Comparison of ENCODE assay signal across 8 mouse cellular contexts in genomic region chr7:125766976-125767831, GRCm38 (mm10). TPM values are rescaled to one million over a fixed set of nuclear protein-coding genes. Genes with fewer than 3 reads are reported as not detected.
A peak's percentile ranks its signal among the peaks of the same experiment; 100 is the strongest.
DNase-seq lines count a peak whose midpoint lies in the region; ATAC-seq and TF ChIP-seq lines count a peak whose summit lies in the region.

No protein-coding gene starts in this region.

- peaks cover 0 to 11% of the 10 kb centered on the region in 2 experiments for H3K36me3 ChIP-seq in CH12.LX (replicated peaks in 1 of 2; ENCODE audit: control insufficient read depth in 1 of 2, insufficient read depth in 1 of 2, low read length in 1 of 2)
- 0 out of 2 replicates have a peak, but pooled peaks cover 5% of the 10 kb centered on the region for H3K36me3 ChIP-seq in kidney, postnatal 0 days (ENCODE audit: insufficient read depth, low read length)
- H3K36me3 ChIP-seq in limb, embryonic 15.5 days: peaks cover 8% of the 10 kb centered on the region

- no peak for TF ChIP-seq EP300 in CH12.LX (IDR thresholded peaks at IDR 0.05; ENCODE audit: low read length)

- ATAC-seq in kidney, postnatal 0 days (replicated peaks; ENCODE audit: low FRiP score, low read depth): no peak; the same call in 1 of the 2 replicates
- no peak for ATAC-seq in limb, embryonic 15.5 days (ENCODE audit: insufficient number of reproducible peaks, low FRiP score, low TSS enrichment, low read depth)

- no peak for TF ChIP-seq POLR2A in CH12.LX (IDR thresholded peaks at IDR 0.05; ENCODE audit: low read depth, low read length)
- no peak for TF ChIP-seq POLR2A in olfactory bulb, adult 2 months (IDR thresholded peaks at IDR 0.05; ENCODE audit: insufficient read depth, low read depth, low read length)

- no peak overlapping the region for H3K9ac ChIP-seq in CH12.LX (ENCODE audit: insufficient read depth, low read depth)
- no peak overlapping the region for H3K9ac ChIP-seq in kidney, postnatal 0 days (ENCODE audit: low read depth, low read length)
- H3K9ac ChIP-seq in limb, embryonic 15.5 days: no peak overlapping the region

- TF ChIP-seq CTCF in CH12.LX (conservative IDR thresholded peaks at IDR 0.05 in 1 of 2, IDR thresholded peaks at IDR 0.05 in 1 of 2; ENCODE audit: low read depth in 2 of 2, low read length in 2 of 2): peak; percentile 68 to 71
- TF ChIP-seq CTCF in kidney, postnatal 0 days (IDR thresholded peaks at IDR 0.05; ENCODE audit: low read depth): peak; percentile 80
- TF ChIP-seq CTCF in olfactory bulb, adult 2 months (IDR thresholded peaks at IDR 0.05; ENCODE audit: insufficient read depth, low read depth, low read length): peak; percentile 66

- H3K27me3 ChIP-seq in CH12.LX (replicated peaks): no peaks in the 10 kb centered on the region
- H3K27me3 ChIP-seq in kidney, postnatal 0 days (ENCODE audit: insufficient read depth, low read length): no peaks in the 10 kb centered on the region
- H3K27me3 ChIP-seq in limb, embryonic 15.5 days: no peaks in the 10 kb centered on the region

- DNase-seq in CH12.LX (ENCODE audit: extremely low read depth) (peak; percentile 64), ZHBTc4 (ENCODE audit: low read depth, low spot score) (peak; percentile 63)
- peak; percentile 76 for DNase-seq in embryo, embryonic 10.5 days (ENCODE audit: low spot score)
- peak; percentile 37 to 65 for DNase-seq in heart, adult 18-20 months
- DNase-seq in kidney, postnatal 0 days (ENCODE audit: low spot score): peak; percentile 71
- no peak for DNase-seq in natural killer cell, adult 2 months (ENCODE audit: low spot score in 2 of 2)

- H3K4me3 ChIP-seq in CH12.LX (replicated peaks in 1 of 3; ENCODE audit: low read depth in 2 of 3, low read length in 2 of 3, poor library complexity in 1 of 3): no peak overlapping the region
- H3K4me3 ChIP-seq in kidney, postnatal 0 days (replicated peaks; ENCODE audit: low read depth, low read length): no peak overlapping the region
- no peak overlapping the region for H3K4me3 ChIP-seq in limb, embryonic 15.5 days
- H3K4me3 ChIP-seq in olfactory bulb, adult 2 months (ENCODE audit: insufficient read depth, low read depth, low read length): no peak overlapping the region

- H3K9me3 ChIP-seq in CH12.LX (replicated peaks; ENCODE audit: low read length): no peaks in the 10 kb centered on the region
- H3K9me3 ChIP-seq in kidney, postnatal 0 days (replicated peaks; ENCODE audit: low read length): no peaks in the 10 kb centered on the region
- H3K9me3 ChIP-seq in limb, embryonic 15.5 days: no peaks in the 10 kb centered on the region

- H3K4me2 ChIP-seq in CH12.LX (ENCODE audit: insufficient read depth, low read depth, poor library complexity, severe bottlenecking): no peak overlapping the region
- H3K4me2 ChIP-seq in kidney, postnatal 0 days (ENCODE audit: low read length): no peak overlapping the region
- H3K4me2 ChIP-seq in limb, embryonic 15.5 days: no peak overlapping the region

- no peaks in the 10 kb centered on the region for H3K79me2 ChIP-seq in CH12.LX (replicated peaks; ENCODE audit: control insufficient read depth, extremely low read depth, insufficient read depth, poor library complexity, severe bottlenecking)

- peak; percentile 65 for TF ChIP-seq RAD21 in CH12.LX (IDR thresholded peaks at IDR 0.05; ENCODE audit: low read depth, low read length)

- WGBS in kidney, postnatal 0 days: 57% methylated on average over 9 of the region's 9 CpGs
- WGBS in limb, embryonic 15.5 days: 62% methylated on average over 9 of the region's 9 CpGs
- 41% methylated on average over 9 of the region's 9 CpGs for WGBS in olfactory bulb, adult 2 months

- dilution Hi-C loops in CH12.LX (cut with MboI; ENCODE audit: extremely low pct_ligation_motif_present, extremely low pct_unique_long_range_greater_than_20kb, low sequenced_read_pairs): no loop called here

- H3K4me1 ChIP-seq in CH12.LX (ENCODE audit: control insufficient read depth in 1 of 2, insufficient read depth in 2 of 2): peaks cover 0 to 7% of the 10 kb centered on the region in 2 experiments; a peak in 1 of 4 replicates
- H3K4me1 ChIP-seq in kidney, postnatal 0 days (replicated peaks; ENCODE audit: insufficient read depth, low read length): no peaks in the 10 kb centered on the region
- H3K4me1 ChIP-seq in limb, embryonic 15.5 days: peaks cover 5% of the 10 kb centered on the region
- peaks cover 12% of the 10 kb centered on the region for H3K4me1 ChIP-seq in olfactory bulb, adult 2 months (ENCODE audit: control insufficient read depth, insufficient read depth, low read length)

- no peak overlapping the region for H3K27ac ChIP-seq in CH12.LX (ENCODE audit: insufficient read depth, low read depth)
- no peak overlapping the region for H3K27ac ChIP-seq in kidney, postnatal 0 days
- 0 out of 2 replicates have a peak overlapping the region, but pooled peaks have one; percentile 17 for H3K27ac ChIP-seq in limb, embryonic 15.5 days
- H3K27ac ChIP-seq in olfactory bulb, adult 2 months (ENCODE audit: insufficient read depth, low read depth, low read length): no peak overlapping the region

- in situ Hi-C loops in CH12.LX (cut with MboI; ENCODE audit: low pct_ligation_motif_present, low pct_unique_long_range_greater_than_20kb, low sequenced_read_pairs): loop anchor here (10.0 kb wide), 1 partner anchor 318 kb away; the partner anchor contains the start of gene Gsg1l

TF ChIP-seq in CH12.LX, 34 proteins besides CTCF, POLR2A, EP300 and RAD21:
- TF ChIP-seq USF2 (conservative IDR thresholded peaks at IDR 0.05; ENCODE audit: low read depth, low read length): no peak

RNA-seq across cellular contexts. Expression of gene D430042O09Rik, which starts 59.5 kb away (rescaled TPM):
- total RNA-seq in CH12.LX (2012; rRNA removed) (2.8 and 4.8 TPM in 2 replicates), CH12.LX (2014; rRNA removed) (1.4 and 1.8 TPM in 2 replicates)
- polyA plus RNA-seq in CH12.LX (2012; ENCODE audit: insufficient read length, low read depth): 2.8 and 3.4 TPM in 2 replicates
- total RNA-seq in heart, adult 18-20 months (2021): 10 to 100 TPM in 1 of 2 experiments, 1 to 10 TPM in 1; 7.9 to 11.9 TPM
- polyA plus RNA-seq in kidney, postnatal 0 days (2015; fragmentation: Nextera tagmentation; extraction: Ambion mirVana): 4.4 and 4.8 TPM in 2 replicates
- 6.4 and 6.6 TPM in 2 replicates for polyA plus RNA-seq in limb, embryonic 15.5 days (2015; fragmentation: Nextera tagmentation; extraction: Ambion mirVana)
- 351 TPM in 1 of 2 replicates, not detected in the other for polyA plus RNA-seq in olfactory bulb, adult 2 months (2012; ENCODE audit: insufficient read depth, insufficient read length, low replicate concordance, missing spikeins)

RNA-seq across cellular contexts. Expression of gene Gtf3c1, which starts 59.6 kb away (rescaled TPM):
- total RNA-seq in CH12.LX (2012; rRNA removed): 44.6 and 48.4 TPM in 2 replicates
- total RNA-seq in CH12.LX (2014; rRNA removed): 18.4 and 20.2 TPM in 2 replicates
- 37.9 and 46.8 TPM in 2 replicates for polyA plus RNA-seq in CH12.LX (2012; ENCODE audit: insufficient read length, low read depth)
- 10 to 100 TPM; 48.1 to 57.9 TPM for total RNA-seq in heart, adult 18-20 months (2021)
- 15.6 and 17.8 TPM in 2 replicates for polyA plus RNA-seq in kidney, postnatal 0 days (2015; fragmentation: Nextera tagmentation; extraction: Ambion mirVana)
- 22.4 and 26.0 TPM in 2 replicates for polyA plus RNA-seq in limb, embryonic 15.5 days (2015; fragmentation: Nextera tagmentation; extraction: Ambion mirVana)
- not detected in 2 replicates for polyA plus RNA-seq in olfactory bulb, adult 2 months (2012; ENCODE audit: insufficient read depth, insufficient read length, low replicate concordance, missing spikeins)

Comparison
In these comparisons a context has a peak if more than half of its experiments do, and no peak if none do; other contexts are left out.
1. DNase-seq: peak in CH12.LX (single experiment), ZHBTc4 (single experiment), embryo, embryonic 10.5 days (single experiment), heart, adult 18-20 months (2 of 2) and kidney, postnatal 0 days (single experiment); none in natural killer cell, adult 2 months (0 of 2).
2. Peak in every context shown above with its lines, with median percentiles within 50 percentile points of each other: CTCF ChIP-seq.